Mouse (Mus musculus) forebrain, embryonic 13.5 days (tissue): ENCODE results near the gene Cntf. TPM values are rescaled to one million over a fixed set of nuclear protein-coding genes. Genes with fewer than 3 reads are reported as not detected.
"Not testable (repeated sequence)": the region's sequence is repeated elsewhere in the genome, so short reads cannot be mapped to it uniquely, and the experiment has no call there.

Experiments used
- ATAC-seq: fragments of 200-750 bp; cut with Nextera tagmentation; 2 replicates; pipeline ENCODE4 v1.8.0; 2017
- H3K27ac ChIP-seq: fragments of 300-500 bp; sonication (generic); 2 replicates; pipeline ENCODE4 v1.5.1; 2015; ENCODE audit warnings: inconsistent platforms, mild to moderate bottlenecking, moderate library complexity
- H3K27me3 ChIP-seq: fragments of 300-500 bp; sonication (generic); 2 replicates; pipeline ENCODE4 v1.6.1; 2015; ENCODE audit warnings: mild to moderate bottlenecking, inconsistent platforms
- H3K36me3 ChIP-seq: fragments of 300-500 bp; sonication (generic); 2 replicates; pipeline ENCODE4 v1.6.1; 2015; ENCODE audit warnings: mild to moderate bottlenecking, inconsistent platforms; ENCODE audit not compliant: poor library complexity, severe bottlenecking
- H3K4me1 ChIP-seq: fragments of 300-500 bp; sonication (generic); 2 replicates; pipeline ENCODE4 v1.6.1; 2015; ENCODE audit warnings: inconsistent platforms
- H3K4me2 ChIP-seq: fragments of 300-500 bp; sonication (generic); 2 replicates; pipeline ENCODE4 v1.6.1; 2015; ENCODE audit warnings: inconsistent platforms, mild to moderate bottlenecking, moderate library complexity
- H3K4me3 ChIP-seq: fragments of 300-500 bp; sonication (generic); 2 replicates; pipeline ENCODE4 v1.5.1; 2015; ENCODE audit warnings: mild to moderate bottlenecking, inconsistent platforms
- H3K9ac ChIP-seq: fragments of 300-500 bp; sonication (generic); 2 replicates; pipeline ENCODE4 v1.6.1; 2015; ENCODE audit warnings: mild to moderate bottlenecking, inconsistent platforms
- H3K9me3 ChIP-seq: fragments of 300-500 bp; sonication (generic); replicated peaks from 2 replicates; pipeline ENCODE4 v1.6.1; 2016; ENCODE audit warnings: inconsistent platforms
- WGBS: fragments of 180-500 bp; shearing (Covaris S2); methylation state at CpG from one replicate; pipeline ENCODE4 v1.1.7; 2015; 5-methylcytosine and 5-hydroxymethylcytosine counted together
- polyA plus RNA-seq: library from polyadenylated mRNA; unstranded; fragments of >200 nt; fragmentation: Nextera tagmentation; extraction: Ambion mirVana; gene quantifications from 2 replicates; pipeline ENCODE4 v1.2.1, GENCODE M21; 2015

The Cntf gene
- polyA plus RNA-seq, 1 experiment from 2014 or later: 2.3 TPM

GRCm38 (mm10) chr19:12758936-12759478 is 6.4 kb downstream of the Cntf start:
- H3K27ac ChIP-seq: no peak overlapping the region
- WGBS: 91% methylated on average over 1 of the region's 1 CpGs
- no peaks in the 10 kb centered on the region for H3K27me3 ChIP-seq
- H3K4me3 ChIP-seq: no peak overlapping the region
- ATAC-seq: no peak
- no peak overlapping the region for H3K4me2 ChIP-seq
- H3K9me3 ChIP-seq: no peaks in the 10 kb centered on the region
- peaks cover 22% of the 10 kb centered on the region for H3K36me3 ChIP-seq
- no peak overlapping the region for H3K9ac ChIP-seq
- H3K4me1 ChIP-seq: no peaks in the 10 kb centered on the region

DNA sequence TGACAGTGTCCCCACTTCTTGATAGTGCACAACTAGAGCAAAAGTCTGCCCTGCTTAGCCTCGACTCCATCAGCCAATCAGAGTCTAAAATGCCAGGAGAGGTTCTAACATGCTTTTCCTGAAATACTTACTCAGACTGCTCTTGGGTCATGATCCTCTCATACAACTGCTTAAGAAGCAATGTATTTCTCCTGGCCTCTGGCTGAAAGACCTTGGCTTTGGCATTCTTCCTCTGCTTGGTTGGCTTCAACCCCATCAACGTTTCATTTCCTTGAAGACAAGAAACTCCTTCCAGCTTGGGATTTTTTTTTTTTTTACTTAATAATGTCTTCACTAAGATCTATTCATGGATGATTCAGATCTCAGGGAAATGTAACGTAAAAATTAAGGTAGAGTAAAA is 9.1 kb downstream of the Cntf start:
- Histone ChIP-seq H3K27ac (no peak overlapping the region), H3K4me1 (no peaks in the 10 kb centered on the region), H3K9me3 (no peaks in the 10 kb centered on the region), H3K36me3 (no peaks in the 10 kb centered on the region), H3K4me3 (no peak overlapping the region), H3K27me3 (no peaks in the 10 kb centered on the region), H3K4me2 (no peak overlapping the region), H3K9ac (no peak overlapping the region)
- 83% methylated on average over 3 of the region's 3 CpGs for WGBS
- no peak for ATAC-seq

GRCm38 (mm10) chr19:12731950-12732349 is 33.5 kb downstream of the Cntf start:
- Histone ChIP-seq H3K27me3 (no peaks in the 10 kb centered on the region), H3K9me3 (no peaks in the 10 kb centered on the region), H3K4me3 (no peak overlapping the region), H3K4me2 (no peak overlapping the region), H3K36me3 (no peaks in the 10 kb centered on the region), H3K4me1 (no peaks in the 10 kb centered on the region), H3K27ac (no peak overlapping the region), H3K9ac (no peak overlapping the region)
- ATAC-seq: no peak
- 91% methylated on average over 2 of the region's 2 CpGs for WGBS

GRCm38 (mm10) chr19:12731036-12731435 is 34.4 kb downstream of the Cntf start:
- H3K9me3 ChIP-seq: no peaks in the 10 kb centered on the region
- 48% methylated on average over 1 of the region's 1 CpGs for WGBS
- H3K4me2 ChIP-seq: no peak overlapping the region
- no peak overlapping the region for H3K27ac ChIP-seq
- H3K4me1 ChIP-seq: no peaks in the 10 kb centered on the region
- H3K36me3 ChIP-seq: no peaks in the 10 kb centered on the region
- no peaks in the 10 kb centered on the region for H3K27me3 ChIP-seq
- ATAC-seq: no peak
- no peak overlapping the region for H3K9ac ChIP-seq
- no peak overlapping the region for H3K4me3 ChIP-seq

DNA sequence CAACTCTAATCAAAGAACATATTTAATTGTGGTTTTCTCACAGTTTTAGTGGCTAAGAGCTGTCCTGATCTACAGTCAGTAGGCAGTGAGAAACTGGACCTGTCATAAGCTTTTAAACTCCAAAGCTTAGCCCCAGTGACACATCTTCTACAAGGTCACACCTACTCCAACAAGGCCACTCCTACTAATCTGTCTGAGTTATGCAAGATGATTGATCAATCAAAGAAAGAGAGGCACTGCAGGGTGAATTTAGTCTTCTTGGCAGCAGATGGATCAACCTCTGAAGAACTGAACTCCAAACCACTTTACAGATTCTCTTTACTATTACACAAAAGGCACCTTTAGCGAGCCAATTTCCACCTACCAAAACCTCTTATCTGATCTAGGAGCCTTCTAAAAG is 39.6 kb downstream of the Cntf start:
- WGBS: 76% methylated on average over 1 of the region's 1 CpGs
- Histone ChIP-seq H3K27ac (no peak overlapping the region), H3K9me3 (no peaks in the 10 kb centered on the region), H3K9ac (no peak overlapping the region), H3K36me3 (no peaks in the 10 kb centered on the region), H3K27me3 (no peaks in the 10 kb centered on the region), H3K4me3 (no peak overlapping the region), H3K4me2 (no peak overlapping the region), H3K4me1 (no peaks in the 10 kb centered on the region)
- ATAC-seq: no peak

DNA sequence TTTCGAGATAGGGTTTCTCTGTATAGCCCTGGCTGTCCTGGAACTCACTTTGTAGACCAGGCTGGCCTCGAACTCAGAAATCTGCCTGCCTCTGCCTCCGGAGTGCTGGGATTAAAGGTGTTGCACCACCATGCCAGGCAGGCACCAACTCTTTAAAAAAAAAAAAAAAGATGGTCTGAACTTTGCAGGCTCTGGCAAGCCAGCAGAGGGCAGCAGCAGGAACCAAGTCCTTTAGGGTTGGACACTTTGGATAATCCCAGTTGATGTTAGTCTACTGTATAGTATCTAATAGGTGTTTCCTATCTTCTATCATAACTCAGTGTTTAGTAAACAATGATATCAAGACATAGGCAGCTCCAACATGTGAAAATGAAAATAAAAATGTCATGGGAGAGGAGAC is 43.1 kb downstream of the Cntf start:
- Histone ChIP-seq H3K36me3 (no peaks in the 10 kb centered on the region), H3K4me1 (no peaks in the 10 kb centered on the region), H3K27me3 (no peaks in the 10 kb centered on the region), H3K9me3 (no peaks in the 10 kb centered on the region), H3K9ac (no peak overlapping the region), H3K4me2 (no peak overlapping the region), H3K4me3 (no peak overlapping the region), H3K27ac (no peak overlapping the region)
- WGBS: 70% methylated on average over 3 of the region's 3 CpGs
- no peak for ATAC-seq

DNA sequence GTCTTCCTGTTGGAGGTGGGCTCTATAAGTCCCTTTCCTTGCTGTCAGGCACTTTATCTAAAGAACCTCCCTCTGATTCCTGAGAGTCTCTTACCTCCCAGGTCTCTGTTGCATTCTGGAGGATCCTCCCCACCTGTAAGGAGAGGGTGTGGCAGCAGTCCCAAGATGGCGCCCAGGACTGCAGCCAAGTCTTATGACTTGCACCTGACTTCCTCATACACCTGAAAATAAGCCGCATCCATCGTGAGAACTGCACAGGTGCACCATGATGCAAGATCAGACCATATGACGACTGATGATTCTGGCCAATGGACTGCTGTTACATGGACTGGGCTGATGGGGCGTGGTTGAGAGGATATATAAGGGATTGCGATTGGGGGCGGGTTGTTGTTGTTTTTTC is 43.8 kb downstream of the Cntf start:
- H3K4me1 ChIP-seq, H3K9ac ChIP-seq, H3K27ac ChIP-seq, H3K36me3 ChIP-seq, H3K27me3 ChIP-seq, H3K4me3 ChIP-seq, H3K9me3 ChIP-seq, ATAC-seq, H3K4me2 ChIP-seq: not testable (repeated sequence)
- 93% methylated on average over 7 of the region's 7 CpGs for WGBS

DNA sequence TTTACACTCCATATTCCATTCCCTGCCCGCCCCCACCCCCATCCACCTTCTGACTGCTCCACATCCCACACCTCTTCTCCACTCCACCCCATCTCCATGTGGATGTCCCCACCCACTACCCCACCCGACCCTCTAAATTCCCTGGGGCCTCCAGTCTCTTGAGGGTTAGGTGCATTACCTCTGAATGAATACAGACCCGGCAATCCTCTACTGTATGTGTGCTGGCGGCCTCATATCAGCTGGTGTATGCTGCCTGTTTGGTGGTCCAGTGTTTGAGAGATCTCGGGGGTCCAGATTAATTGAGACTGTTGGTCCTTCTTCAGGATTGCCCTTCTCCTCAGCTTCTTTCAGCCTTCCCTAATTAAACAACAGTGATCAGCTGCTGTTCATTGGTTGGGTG is 44.5 kb downstream of the Cntf start:
- H3K9me3 ChIP-seq, H3K36me3 ChIP-seq, ATAC-seq, H3K4me2 ChIP-seq, H3K4me3 ChIP-seq, H3K27me3 ChIP-seq, H3K4me1 ChIP-seq, H3K9ac ChIP-seq, H3K27ac ChIP-seq: not testable (repeated sequence)
- 92% methylated on average over 5 of the region's 5 CpGs for WGBS

- Histone ChIP-seq H3K27me3 (no peaks in the 10 kb centered on the region), H3K9me3 (no peaks in the 10 kb centered on the region), H3K4me3 (no peak overlapping the region), H3K36me3 (no peaks in the 10 kb centered on the region), H3K4me1 (no peaks in the 10 kb centered on the region), H3K27ac (no peak overlapping the region), H3K4me2 (no peak overlapping the region), H3K9ac (no peak overlapping the region)
- WGBS: 69% methylated on average over 2 of the region's 2 CpGs
- no peak for ATAC-seq
Measured at GRCm38 (mm10) chr19:12720463-12720862, 45.0 kb downstream of the Cntf start.

GRCm38 (mm10) chr19:12719189-12719588 is 46.2 kb downstream of the Cntf start:
- Histone ChIP-seq H3K4me1 (no peaks in the 10 kb centered on the region), H3K4me2 (no peak overlapping the region), H3K27me3 (no peaks in the 10 kb centered on the region), H3K9me3 (no peaks in the 10 kb centered on the region), H3K36me3 (no peaks in the 10 kb centered on the region), H3K4me3 (no peak overlapping the region), H3K9ac (no peak overlapping the region), H3K27ac (no peak overlapping the region)
- 93% methylated on average over 6 of the region's 6 CpGs for WGBS
- ATAC-seq: no peak

Other genes starting within 250 kb of the Cntf start
- gene Fam111a, start 219.9 kb downstream of the Cntf start, polyA plus RNA-seq: 12.4 and 13.4 TPM in 2 replicates
- gene Gm4952, start 165.7 kb downstream of the Cntf start, polyA plus RNA-seq: not detected in 2 replicates
- not detected in 2 replicates for gene Glyat, start 132.3 kb downstream of the Cntf start, polyA plus RNA-seq
- not detected in 2 replicates for gene Olfr1442, start 95.2 kb downstream of the Cntf start, polyA plus RNA-seq
- not detected in 2 replicates for gene Olfr1443, start 87.5 kb downstream of the Cntf start, polyA plus RNA-seq
- not detected in 2 replicates for gene Keg1, start 69.8 kb downstream of the Cntf start, polyA plus RNA-seq
- 16.3 and 16.8 TPM in 2 replicates for gene Zfp91, start 30.5 kb upstream of the Cntf start, polyA plus RNA-seq
- 0.74 and 0.94 TPM in 2 replicates for gene Lpxn, start 30.6 kb upstream of the Cntf start, polyA plus RNA-seq
- not detected in 2 replicates for gene Gm5244, start 81.0 kb upstream of the Cntf start, polyA plus RNA-seq
- gene Olfr1444, start 91.7 kb upstream of the Cntf start, polyA plus RNA-seq: not detected in 2 replicates
- not detected in 2 replicates for gene Olfr1445, start 118.2 kb upstream of the Cntf start, polyA plus RNA-seq
- not detected in 2 replicates for gene Olfr1446, start 127.9 kb upstream of the Cntf start, polyA plus RNA-seq
- gene Olfr1447, start 138.1 kb upstream of the Cntf start, polyA plus RNA-seq: not detected in 2 replicates
- gene Olfr1448, start 158.8 kb upstream of the Cntf start, polyA plus RNA-seq: not detected in 2 replicates
- not detected in 2 replicates for gene Olfr1449, start 165.2 kb upstream of the Cntf start, polyA plus RNA-seq
- gene Olfr1450, start 184.6 kb upstream of the Cntf start, polyA plus RNA-seq: not detected in 2 replicates
- gene Olfr1451, start 229.4 kb upstream of the Cntf start, polyA plus RNA-seq: not detected in 2 replicates